Mouse (Mus musculus) liver, embryonic 15.5 days (tissue): ENCODE data around the gene Pxk. TPM values are rescaled to one million over a fixed set of nuclear protein-coding genes. Genes with fewer than 3 reads are reported as not detected.

Experiments used
- ATAC-seq: fragments of 200-750 bp; cut with Nextera tagmentation; 2 replicates; pipeline ENCODE4 v1.8.0; 2017; ENCODE audit warnings: moderate number of reproducible peaks, mild to moderate bottlenecking, moderate library complexity; ENCODE audit not compliant: insufficient read depth
- H3K27ac ChIP-seq: fragments of 300-500 bp; sonication (generic); replicated peaks from 2 replicates; pipeline ENCODE4 v1.5.1; 2015; ENCODE audit warnings: mild to moderate bottlenecking, inconsistent platforms
- H3K27me3 ChIP-seq: fragments of 300-500 bp; sonication (generic); 2 replicates; pipeline ENCODE4 v1.6.1; 2015; ENCODE audit warnings: mild to moderate bottlenecking, inconsistent platforms
- H3K36me3 ChIP-seq: fragments of 300-500 bp; sonication (generic); replicated peaks from 2 replicates; pipeline ENCODE4 v1.6.1; 2015; ENCODE audit warnings: moderate library complexity, mild to moderate bottlenecking, inconsistent platforms
- H3K4me1 ChIP-seq: fragments of 300-500 bp; sonication (generic); replicated peaks from 2 replicates; pipeline ENCODE4 v1.6.1; 2015; ENCODE audit warnings: inconsistent platforms
- H3K4me2 ChIP-seq: fragments of 300-500 bp; sonication (generic); 2 replicates; pipeline ENCODE4 v1.6.1; 2015; ENCODE audit warnings: moderate library complexity, mild to moderate bottlenecking, inconsistent platforms
- H3K4me3 ChIP-seq: fragments of 300-500 bp; sonication (generic); replicated peaks from 2 replicates; pipeline ENCODE4 v1.5.1; 2015; ENCODE audit warnings: mild to moderate bottlenecking, inconsistent platforms
- H3K9ac ChIP-seq: fragments of 300-500 bp; sonication (generic); 2 replicates; pipeline ENCODE4 v1.6.1; 2015; ENCODE audit warnings: moderate library complexity, mild to moderate bottlenecking, inconsistent platforms
- H3K9me3 ChIP-seq: fragments of 300-500 bp; sonication (generic); replicated peaks from 2 replicates; pipeline ENCODE4 v1.6.1; 2016; ENCODE audit warnings: inconsistent platforms
- WGBS: fragments of 180-500 bp; shearing (Covaris S2); methylation state at CpG from one replicate; pipeline ENCODE4 v1.1.7; 2015; ENCODE audit warnings: mixed read lengths; ENCODE audit not compliant: insufficient replicate concordance; 5-methylcytosine and 5-hydroxymethylcytosine counted together
- polyA plus RNA-seq: library from polyadenylated mRNA; unstranded; fragments of >200 nt; fragmentation: Nextera tagmentation; extraction: Ambion mirVana; gene quantifications from 2 replicates; pipeline ENCODE4 v1.2.1, GENCODE M21; 2015

Gene Pxk
- polyA plus RNA-seq, 1 experiment from 2014 or later: 12.1 TPM

GRCm38 (mm10) chr14:8174634-8175033 is 76.6 kb downstream of the Pxk start:
- peaks cover 15% of the 10 kb centered on the region for H3K36me3 ChIP-seq
- H3K27me3 ChIP-seq: no peaks in the 10 kb centered on the region
- H3K27ac ChIP-seq: no peak overlapping the region
- H3K4me2 ChIP-seq: no peak overlapping the region
- no peak for ATAC-seq
- H3K4me3 ChIP-seq: no peak overlapping the region
- no peaks in the 10 kb centered on the region for H3K9me3 ChIP-seq
- no peak overlapping the region for H3K9ac ChIP-seq
- WGBS: 60% methylated on average over 5 of the region's 5 CpGs
- peaks cover 23% of the 10 kb centered on the region for H3K4me1 ChIP-seq

- Histone ChIP-seq H3K9ac (no peak overlapping the region), H3K36me3 (no peaks in the 10 kb centered on the region; the same call in 1 of the 2 replicates), H3K27ac (no peak overlapping the region), H3K4me1 (peaks cover 19% of the 10 kb centered on the region), H3K27me3 (no peaks in the 10 kb centered on the region), H3K4me2 (no peak overlapping the region), H3K9me3 (no peaks in the 10 kb centered on the region), H3K4me3 (no peak overlapping the region)
- WGBS: 28% methylated on average over 5 of the region's 5 CpGs
- no peak for ATAC-seq
Observed at GRCm38 (mm10) chr14:8176251-8176650, 78.2 kb downstream of the Pxk start.

GRCm38 (mm10) chr14:8180371-8181035 is 82.5 kb downstream of the Pxk start:
- no peak overlapping the region for H3K9ac ChIP-seq
- no peaks in the 10 kb centered on the region for H3K9me3 ChIP-seq
- H3K4me2 ChIP-seq: no peak overlapping the region
- H3K27ac ChIP-seq: no peak overlapping the region
- no peaks in the 10 kb centered on the region for H3K27me3 ChIP-seq
- 0 out of 2 replicates have a peak, but pooled peaks cover 3% of the 10 kb centered on the region for H3K4me1 ChIP-seq
- H3K36me3 ChIP-seq: no peaks in the 10 kb centered on the region
- H3K4me3 ChIP-seq: no peak overlapping the region
- WGBS: 49% methylated on average over 4 of the region's 4 CpGs
- ATAC-seq: no peak

GRCm38 (mm10) chr14:8183330-8183729 is 85.3 kb downstream of the Pxk start:
- no peak overlapping the region for H3K4me2 ChIP-seq
- no peaks in the 10 kb centered on the region for H3K4me1 ChIP-seq
- H3K27ac ChIP-seq: no peak overlapping the region
- ATAC-seq: no peak
- H3K9ac ChIP-seq: no peak overlapping the region
- no peaks in the 10 kb centered on the region for H3K27me3 ChIP-seq
- H3K9me3 ChIP-seq: no peaks in the 10 kb centered on the region
- H3K4me3 ChIP-seq: no peak overlapping the region
- no peaks in the 10 kb centered on the region for H3K36me3 ChIP-seq
- 40% methylated on average over 3 of the region's 3 CpGs for WGBS

GRCm38 (mm10) chr14:8186278-8187045 is 88.5 kb downstream of the Pxk start:
- no peak overlapping the region for H3K4me2 ChIP-seq
- H3K4me3 ChIP-seq: no peak overlapping the region
- H3K4me1 ChIP-seq: no peaks in the 10 kb centered on the region
- H3K36me3 ChIP-seq: no peaks in the 10 kb centered on the region
- H3K27me3 ChIP-seq: no peaks in the 10 kb centered on the region
- H3K9ac ChIP-seq: no peak overlapping the region
- no peaks in the 10 kb centered on the region for H3K9me3 ChIP-seq
- ATAC-seq: no peak
- WGBS: 67% methylated on average over 6 of the region's 6 CpGs
- no peak overlapping the region for H3K27ac ChIP-seq

- Histone ChIP-seq H3K9me3 (no peaks in the 10 kb centered on the region), H3K9ac (no peak overlapping the region), H3K4me1 (no peaks in the 10 kb centered on the region), H3K27ac (no peak overlapping the region), H3K4me2 (no peak overlapping the region), H3K4me3 (no peak overlapping the region), H3K27me3 (no peaks in the 10 kb centered on the region), H3K36me3 (no peaks in the 10 kb centered on the region)
- ATAC-seq: no peak
- WGBS: 64% methylated on average over 3 of the region's 3 CpGs
Observed at GRCm38 (mm10) chr14:8190556-8190955, 92.5 kb downstream of the Pxk start.

GRCm38 (mm10) chr14:8191331-8191965 is 93.4 kb downstream of the Pxk start:
- H3K4me1 ChIP-seq: no peaks in the 10 kb centered on the region
- H3K4me2 ChIP-seq: no peak overlapping the region
- ATAC-seq: no peak
- 66% methylated on average over 12 of the region's 12 CpGs for WGBS
- no peaks in the 10 kb centered on the region for H3K36me3 ChIP-seq
- no peak overlapping the region for H3K27ac ChIP-seq
- H3K4me3 ChIP-seq: no peak overlapping the region
- no peak overlapping the region for H3K9ac ChIP-seq
- no peaks in the 10 kb centered on the region for H3K9me3 ChIP-seq
- no peaks in the 10 kb centered on the region for H3K27me3 ChIP-seq

- Histone ChIP-seq H3K9me3 (no peaks in the 10 kb centered on the region), H3K9ac (no peak overlapping the region), H3K27ac (no peak overlapping the region), H3K4me1 (no peaks in the 10 kb centered on the region), H3K4me3 (no peak overlapping the region), H3K36me3 (no peaks in the 10 kb centered on the region), H3K4me2 (no peak overlapping the region), H3K27me3 (no peaks in the 10 kb centered on the region)
- ATAC-seq: no peak
- WGBS: 73% methylated on average over 6 of the region's 6 CpGs
Observed at GRCm38 (mm10) chr14:8192727-8193126, 94.7 kb downstream of the Pxk start.

GRCm38 (mm10) chr14:8200769-8201168 is 102.8 kb downstream of the Pxk start:
- WGBS: 73% methylated on average over 5 of the region's 5 CpGs
- Histone ChIP-seq H3K4me2 (no peak overlapping the region), H3K4me3 (no peak overlapping the region)

GRCm38 (mm10) chr14:8201715-8202114 is 103.7 kb downstream of the Pxk start:
- Histone ChIP-seq H3K9ac (no peak overlapping the region), H3K4me3 (no peak overlapping the region), H3K4me1 (0 out of 2 replicates have a peak, but pooled peaks cover 2% of the 10 kb centered on the region), H3K36me3 (no peaks in the 10 kb centered on the region), H3K27me3 (no peaks in the 10 kb centered on the region), H3K9me3 (no peaks in the 10 kb centered on the region), H3K4me2 (no peak overlapping the region), H3K27ac (no peak overlapping the region)
- WGBS: 54% methylated on average over 3 of the region's 3 CpGs
- no peak for ATAC-seq

More at GRCm38 (mm10) chr14:8200769-8201168, 102.8 kb downstream of the Pxk start:
- no peak overlapping the region for H3K9ac ChIP-seq
- ATAC-seq: no peak
- no peak overlapping the region for H3K27ac ChIP-seq
- 0 out of 2 replicates have a peak, but pooled peaks cover 2% of the 10 kb centered on the region for H3K4me1 ChIP-seq
- no peaks in the 10 kb centered on the region for H3K27me3 ChIP-seq
- no peaks in the 10 kb centered on the region for H3K36me3 ChIP-seq
- no peaks in the 10 kb centered on the region for H3K9me3 ChIP-seq

GRCm38 (mm10) chr14:8206179-8206910 is 108.3 kb downstream of the Pxk start:
- ATAC-seq: no peak
- Histone ChIP-seq H3K9ac (no peak overlapping the region), H3K27ac (no peak overlapping the region), H3K4me1 (0 out of 2 replicates have a peak, but pooled peaks cover 2% of the 10 kb centered on the region), H3K27me3 (no peaks in the 10 kb centered on the region), H3K4me3 (no peak overlapping the region), H3K9me3 (no peaks in the 10 kb centered on the region), H3K36me3 (no peaks in the 10 kb centered on the region), H3K4me2 (no peak overlapping the region)
- WGBS: 50% methylated on average over 9 of the region's 9 CpGs
